Mouse (Mus musculus) forebrain, postnatal 0 days (tissue): Measurements from ENCODE around the gene Lrguk. TPM values are rescaled to one million over a fixed set of nuclear protein-coding genes. Genes with fewer than 3 reads are reported as not detected.

Source experiments
- ATAC-seq: fragments of 200-750 bp; cut with Nextera tagmentation; 2 replicates; pipeline ENCODE4 v1.8.0; 2017; ENCODE audit warnings: mild to moderate bottlenecking, moderate library complexity
- DNase-seq: peaks from one replicate; pipeline ENCODE4 v3.0.0-alpha.2; 2015
- H3K27ac ChIP-seq: fragments of 300-500 bp; sonication (generic); 2 replicates; pipeline ENCODE4 v1.5.1; 2014; ENCODE audit warnings: low read depth, mild to moderate bottlenecking, antibody characterized with exemption, low read length, moderate library complexity, mixed read lengths
- H3K27me3 ChIP-seq: fragments of 300-500 bp; sonication (generic); 2 replicates; pipeline ENCODE4 v1.6.1; 2014; ENCODE audit warnings: mild to moderate bottlenecking, low read length, mixed read lengths; ENCODE audit not compliant: insufficient read depth
- H3K36me3 ChIP-seq: fragments of 300-500 bp; sonication (generic); 2 replicates; pipeline ENCODE4 v1.6.1; 2014; ENCODE audit warnings: mild to moderate bottlenecking, moderate library complexity; ENCODE audit not compliant: insufficient read depth
- H3K4me1 ChIP-seq: fragments of 300-500 bp; sonication (generic); 2 replicates; pipeline ENCODE4 v1.6.1; 2014; ENCODE audit warnings: antibody characterized with exemption; ENCODE audit not compliant: insufficient read depth
- H3K4me2 ChIP-seq: fragments of 300-500 bp; sonication (generic); 2 replicates; pipeline ENCODE4 v1.6.1; 2014; ENCODE audit warnings: low read depth, mild to moderate bottlenecking, moderate library complexity
- H3K4me3 ChIP-seq: fragments of 300-500 bp; sonication (generic); 2 replicates; pipeline ENCODE4 v1.5.1; 2014; ENCODE audit warnings: low read depth, low read length, mixed read lengths
- H3K9ac ChIP-seq: fragments of 300-500 bp; sonication (generic); 2 replicates; pipeline ENCODE4 v1.6.1; 2014; ENCODE audit warnings: mild to moderate bottlenecking
- H3K9me3 ChIP-seq: fragments of 300-500 bp; sonication (generic); 2 replicates; pipeline ENCODE4 v1.6.1; 2016; ENCODE audit warnings: low read length
- CTCF ChIP-seq: sonication (generic); IDR thresholded peaks from 2 replicates; pipeline ENCODE4 v1.5.1; 2016; ENCODE audit warnings: antibody characterized with exemption, control low read depth, low read depth
- WGBS: fragments of 180-500 bp; shearing (Covaris S2); extraction: QIAGEN DNeasy Blood & Tissue Kit; methylation state at CpG from one replicate; pipeline ENCODE4 v1.1.7; 2014; 5-methylcytosine and 5-hydroxymethylcytosine counted together
- polyA plus RNA-seq: library from polyadenylated mRNA; unstranded; fragments of >200 nt; fragmentation: Nextera tagmentation; extraction: Ambion mirVana; gene quantifications from 2 replicates; pipeline ENCODE4 v1.2.1, GENCODE M21; 2015
- total RNA-seq: library from RNA; depleted of rRNA; stranded (reverse); fragments of >200 nt; gene quantifications from 2 replicates; pipeline ENCODE4 v1.2.3, GENCODE M21; 2014; rRNA removed

Lrguk gene
- total and polyA plus RNA-seq, 2 experiments from 2014 or later: 1.7 to 2.8 TPM

DNA sequence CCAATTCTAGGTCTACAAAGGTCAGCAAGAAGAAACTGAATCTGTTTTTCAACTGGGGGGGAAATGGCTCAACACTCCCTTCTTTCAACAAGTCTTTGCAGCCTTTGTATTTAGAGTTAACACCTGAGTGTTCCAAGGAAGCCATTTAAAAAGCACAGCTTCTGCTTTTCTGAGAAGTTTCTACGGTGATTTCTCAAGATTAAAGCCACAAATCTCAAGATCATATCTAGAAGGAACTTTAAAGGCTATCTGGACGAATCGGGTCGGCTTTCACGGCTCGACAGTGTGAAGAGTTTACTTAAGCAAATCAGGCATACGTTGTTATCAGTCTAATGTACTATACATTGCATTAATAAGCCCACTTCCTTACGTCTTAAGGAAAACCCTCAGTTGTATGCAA is 145.5 kb downstream of the Lrguk start:
- H3K36me3 ChIP-seq: peaks cover 8% of the 10 kb centered on the region; the same call in 1 of the 2 replicates
- no peaks in the 10 kb centered on the region for H3K27me3 ChIP-seq
- no peak overlapping the region for H3K27ac ChIP-seq
- no peaks in the 10 kb centered on the region for H3K9me3 ChIP-seq
- peaks cover 5% of the 10 kb centered on the region for H3K4me1 ChIP-seq
- WGBS: 90% methylated on average over 8 of the region's 8 CpGs
- ATAC-seq: no peak
- no peak for DNase-seq
- TF ChIP-seq CTCF: no peak
- H3K4me2 ChIP-seq: no peak overlapping the region
- no peak overlapping the region for H3K9ac ChIP-seq
- no peak overlapping the region for H3K4me3 ChIP-seq

DNA sequence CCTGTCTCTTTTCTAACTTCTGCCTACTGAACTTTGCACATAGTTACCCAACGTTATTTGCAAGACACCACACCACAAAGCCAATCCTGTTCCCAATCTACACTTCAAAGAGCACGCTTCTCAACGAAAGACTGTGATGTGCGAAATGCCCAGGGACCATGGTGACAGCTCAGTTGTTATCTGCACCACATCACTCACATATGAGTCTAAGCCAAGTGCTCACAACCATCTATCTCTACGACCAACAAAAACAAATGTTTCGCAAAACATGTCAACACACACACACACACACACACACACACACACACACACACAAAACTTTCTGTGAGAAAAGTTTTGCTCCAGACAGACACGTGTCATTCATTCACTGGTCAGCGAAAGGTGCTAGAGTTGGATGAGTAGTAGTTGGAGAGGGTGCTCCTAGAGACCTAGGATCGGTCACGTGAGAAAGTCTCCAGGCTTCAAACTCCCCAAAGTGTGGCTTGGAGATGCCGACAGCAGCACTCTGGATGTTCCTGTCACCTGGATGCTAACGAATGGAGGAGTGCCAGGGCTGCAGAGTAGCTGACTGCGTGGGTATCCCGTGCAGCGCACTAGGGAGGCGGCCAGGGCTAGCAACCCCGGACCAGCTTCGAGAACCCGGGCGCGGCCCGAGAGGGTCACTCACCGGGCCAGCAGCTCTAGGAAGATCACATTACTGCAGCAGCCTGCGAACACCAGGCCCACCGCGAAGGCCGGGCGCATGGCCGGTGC is 147.0 kb downstream of the Lrguk start:
- peak overlapping the region; percentile 62 for H3K4me3 ChIP-seq
- peak; percentile 60 for ATAC-seq
- 3% methylated on average over 29 of the region's 29 CpGs for WGBS

DNA sequence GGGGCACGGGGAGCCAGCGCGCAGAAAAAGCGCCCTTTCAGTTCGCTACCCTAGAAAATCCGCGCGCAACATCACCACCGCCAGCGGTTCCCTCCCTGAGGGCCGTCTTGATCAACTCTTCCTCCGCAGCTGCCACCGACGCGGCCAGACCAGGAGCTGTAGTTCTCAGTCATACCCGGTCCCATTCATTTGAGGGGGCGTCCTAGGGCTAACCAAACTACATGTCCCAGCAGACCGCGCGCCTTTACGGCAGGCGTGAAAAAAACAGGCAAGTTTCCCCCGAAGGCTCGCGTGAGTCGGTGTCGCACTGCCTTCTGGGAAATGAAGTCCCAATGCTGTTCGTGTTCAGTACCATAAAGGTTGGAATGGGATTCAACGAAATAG is 147.6 kb downstream of the Lrguk start, which contains the start of gene Slc35b4:
Gene Slc35b4 (minus strand): TSS at position 248 of the 384 bp plus-strand sequence.
- WGBS: under 1% methylated on average over 29 of the region's 29 CpGs
- Histone ChIP-seq H3K27ac (peak within 1 kb of the TSS; percentile 54), H3K4me2 (peak within 1 kb of the TSS; percentile 85), H3K4me3 (peak within 1 kb of the TSS; percentile 62), H3K27me3 (no peaks in the 10 kb centered on the region), H3K9ac (peak within 1 kb of the TSS; percentile 76), H3K9me3 (0 out of 2 replicates have a peak, but pooled peaks cover 3% of the 10 kb centered on the region), H3K4me1 (peaks cover 5% of the 10 kb centered on the region), H3K36me3 (peaks cover 6% of the 10 kb centered on the region; the same call in 1 of the 2 replicates)
- peak; percentile 97 for DNase-seq
- TF ChIP-seq CTCF: 0 out of 2 replicates have a peak, but pooled peaks have one; percentile 28
- peak; percentile 100 for ATAC-seq

More for the DNA sequence above, 147.0 kb downstream of the Lrguk start:
- Histone ChIP-seq H3K36me3 (peaks cover 6% of the 10 kb centered on the region; the same call in 1 of the 2 replicates), H3K4me1 (peaks cover 5% of the 10 kb centered on the region), H3K27me3 (no peaks in the 10 kb centered on the region), H3K9ac (peak overlapping the region; percentile 76), H3K27ac (peak overlapping the region; percentile 54), H3K9me3 (0 out of 2 replicates have a peak, but pooled peaks cover 3% of the 10 kb centered on the region), H3K4me2 (peak overlapping the region; percentile 85)
- TF ChIP-seq CTCF: no peak
- no peak for DNase-seq

DNA sequence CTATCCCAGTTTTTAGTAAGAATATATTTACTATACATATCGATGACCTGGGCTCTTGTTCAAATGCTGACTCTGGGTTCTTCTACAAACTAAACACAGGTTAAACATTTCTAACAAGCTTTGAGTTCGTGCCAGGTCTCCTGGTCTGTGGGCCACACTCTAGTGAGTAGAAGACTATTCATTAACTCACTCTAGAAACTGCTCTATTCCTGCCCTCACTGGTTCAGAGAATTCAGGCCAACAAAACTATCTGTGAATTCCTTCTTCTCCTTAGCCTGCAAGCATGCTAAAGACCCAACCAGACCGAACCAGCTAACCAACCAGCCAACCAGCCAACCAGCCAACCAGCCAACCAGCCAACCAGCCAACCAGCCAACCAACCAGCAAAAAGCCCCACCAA is 149.8 kb downstream of the Lrguk start:
- ATAC-seq: no peak
- Histone ChIP-seq H3K27ac (no peak overlapping the region), H3K36me3 (no peaks in the 10 kb centered on the region), H3K27me3 (no peaks in the 10 kb centered on the region), H3K4me3 (no peak overlapping the region), H3K4me1 (peaks cover 5% of the 10 kb centered on the region; the same call in 1 of the 2 replicates), H3K9me3 (0 out of 2 replicates have a peak, but pooled peaks cover 3% of the 10 kb centered on the region), H3K9ac (no peak overlapping the region), H3K4me2 (no peak overlapping the region)
- no peak for TF ChIP-seq CTCF
- 86% methylated on average over 3 of the region's 3 CpGs for WGBS
- DNase-seq: no peak

DNA sequence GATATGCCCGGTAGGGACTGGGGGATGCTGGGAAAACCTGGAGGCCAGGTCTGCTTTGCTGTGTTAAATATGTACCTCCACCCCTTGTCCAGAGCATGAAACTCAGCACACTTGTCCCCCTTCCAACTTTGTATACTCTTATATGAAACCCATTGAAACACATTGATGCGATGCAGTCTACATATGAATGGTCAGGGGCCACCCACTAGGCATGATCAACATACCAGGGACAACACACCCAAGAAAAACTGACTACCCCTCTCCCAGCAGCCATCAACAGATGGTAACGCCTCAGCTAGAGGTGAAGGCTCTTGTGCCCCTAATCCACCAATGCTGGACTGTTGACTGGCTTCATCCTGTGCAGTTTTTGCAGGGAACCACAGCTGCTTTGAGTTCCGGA is 150.7 kb downstream of the Lrguk start:
- WGBS: 83% methylated on average over 4 of the region's 4 CpGs
- Histone ChIP-seq H3K4me3 (no peak overlapping the region), H3K4me2 (no peak overlapping the region), H3K9me3 (0 out of 2 replicates have a peak, but pooled peaks cover 3% of the 10 kb centered on the region), H3K4me1 (peaks cover 5% of the 10 kb centered on the region; the same call in 1 of the 2 replicates), H3K9ac (no peak overlapping the region), H3K27ac (no peak overlapping the region), H3K36me3 (no peaks in the 10 kb centered on the region), H3K27me3 (no peaks in the 10 kb centered on the region)
- no peak for TF ChIP-seq CTCF
- ATAC-seq: no peak
- DNase-seq: no peak

DNA sequence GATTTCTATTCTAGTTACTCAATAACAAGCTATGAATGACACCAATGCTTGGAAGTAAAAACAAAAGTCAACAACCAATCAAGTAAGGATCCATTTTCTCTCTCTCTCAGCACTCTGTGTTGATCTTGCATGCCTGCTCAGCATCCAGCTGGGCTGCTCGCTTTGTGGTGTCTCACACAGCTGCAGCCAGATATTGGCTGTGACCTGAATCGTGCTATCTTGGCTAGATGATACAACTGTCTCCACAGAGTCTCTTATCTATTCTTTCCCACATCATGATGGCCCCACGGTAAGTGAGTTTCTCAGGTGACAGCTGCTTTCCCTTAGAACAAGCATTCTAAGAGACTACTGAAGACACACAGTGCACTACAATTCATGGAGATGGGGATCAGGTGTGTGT is 152.7 kb downstream of the Lrguk start:
- no peak for TF ChIP-seq CTCF
- Histone ChIP-seq H3K9me3 (0 out of 2 replicates have a peak, but pooled peaks cover 3% of the 10 kb centered on the region), H3K27ac (no peak overlapping the region), H3K4me1 (no peaks in the 10 kb centered on the region), H3K36me3 (no peaks in the 10 kb centered on the region), H3K4me2 (no peak overlapping the region), H3K4me3 (no peak overlapping the region), H3K27me3 (no peaks in the 10 kb centered on the region), H3K9ac (no peak overlapping the region)
- 73% methylated on average over 3 of the region's 3 CpGs for WGBS
- DNase-seq: no peak
- ATAC-seq: no peak

DNA sequence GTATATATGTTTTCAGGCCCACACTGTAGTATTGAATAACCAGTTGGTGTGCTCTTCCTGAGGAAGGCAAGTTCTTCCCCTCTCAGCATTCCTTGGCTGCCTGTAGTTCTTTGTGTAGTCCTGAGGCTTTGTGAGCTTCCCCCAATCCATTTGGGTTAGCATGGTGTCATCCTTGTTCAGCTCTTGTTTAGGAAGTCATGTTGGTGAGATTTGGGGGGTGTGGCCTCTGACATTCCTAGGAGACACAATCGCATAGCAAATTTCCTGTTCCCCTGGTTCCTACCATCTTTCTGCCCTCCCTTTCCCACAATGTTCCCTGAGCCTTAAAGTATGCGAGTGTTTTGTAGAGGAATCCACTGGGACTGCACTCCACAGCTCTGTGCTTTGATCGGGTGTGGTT is 154.1 kb downstream of the Lrguk start:
- H3K4me2 ChIP-seq: no peak overlapping the region
- DNase-seq (no peak), ATAC-seq (no peak)
- H3K27me3 ChIP-seq: no peaks in the 10 kb centered on the region
- no peak overlapping the region for H3K4me3 ChIP-seq
- 0 out of 2 replicates have a peak, but pooled peaks cover 3% of the 10 kb centered on the region for H3K9me3 ChIP-seq
- H3K36me3 ChIP-seq: no peaks in the 10 kb centered on the region
- no peak overlapping the region for H3K9ac ChIP-seq
- no peak for TF ChIP-seq CTCF
- no peaks in the 10 kb centered on the region for H3K4me1 ChIP-seq
- WGBS: 92% methylated on average over 3 of the region's 3 CpGs
- no peak overlapping the region for H3K27ac ChIP-seq

Other genes starting within 250 kb of the Lrguk start
- 24.0 and 26.2 TPM in 2 replicates for gene Slc35b4, start 147.7 kb downstream of the Lrguk start, total RNA-seq
- 23.8 and 34.7 TPM in 2 replicates for gene Slc35b4, start 147.7 kb downstream of the Lrguk start, polyA plus RNA-seq